Mouse (Mus musculus) gastrocnemius, adult 2 months (tissue): Measurements from ENCODE around the gene Pgghg. TPM values are rescaled to one million over a fixed set of nuclear protein-coding genes. Genes with fewer than 3 reads are reported as not detected.

ENCODE experiments used
- DNase-seq: peaks from one replicate; pipeline ENCODE4 v3.0.0; 2022
- H3K27ac ChIP-seq: fragments of 200-600 bp; 2 replicates; pipeline ENCODE4 v1.8.1; 2022; ENCODE audit warnings: mild to moderate bottlenecking
- H3K4me3 ChIP-seq: fragments of 200-600 bp; 2 replicates; pipeline ENCODE4 v1.8.1; 2022; ENCODE audit warnings: mild to moderate bottlenecking, moderate library complexity
- CTCF ChIP-seq: fragments of 200-600 bp; IDR thresholded peaks from 2 replicates; pipeline ENCODE4 v1.8.1; 2022; ENCODE audit warnings: antibody characterized with exemption, mild to moderate bottlenecking, moderate library complexity
- intact Hi-C: fragments of 180-260 bp; cut with DNase I; formaldehyde crosslinking; loops from one replicate; pipeline ENCODE4 v1.15.1; 2025
- long read RNA-seq, 2 experiments: library from polyadenylated mRNA; stranded (forward); transcript quantifications; one replicate each; pipeline ENCODE4 v2.0.0; 2021
- total RNA-seq, 2 experiments: library from RNA; stranded (reverse); gene quantifications; 2 replicates each; pipeline ENCODE4 v1.2.3; 2021

The Pgghg gene
- total RNA-seq, result 1 to 10 TPM; 3.8 to 5.6 TPM
- long read RNA-seq, experiment 1, partial matches to known transcripts, result 5 of 7 reads
- long read RNA-seq, experiment 1, other reads (novel, unspliced or antisense), result 1 of 7 reads
- long read RNA-seq, experiment 2, partial matches to known transcripts, result 2 of 5 reads
- long read RNA-seq, experiment 2, other reads (novel, unspliced or antisense), result 0 of 5 reads

- DNase-seq, result peak; percentile 92
- TF ChIP-seq CTCF, result peak; percentile 91
- intact Hi-C loops, result loop anchor here (2.0 kb wide), 1 partner anchor 69 kb away; the partner anchor contains the start of gene Ifitm3
- peak within 1 kb of the TSS; percentile 97 for H3K27ac ChIP-seq
- H3K4me3 ChIP-seq, result peak within 1 kb of the TSS; percentile 80
Measured at GRCm38 (mm10) chr7:140941222-140942051, at the start of gene Pgghg. TSS of gene Pgghg (plus strand) at chr7:140941391.

GRCm38 (mm10) chr7:140894031-140894430 is 47.2 kb upstream of the Pgghg start:
- H3K27ac ChIP-seq, result no peak overlapping the region
- intact Hi-C loops, result no loop called here
- DNase-seq, result no peak
- H3K4me3 ChIP-seq, result no peak overlapping the region
- TF ChIP-seq CTCF, result no peak

- Histone ChIP-seq H3K4me3 (no peak overlapping the region), H3K27ac (no peak overlapping the region)
- intact Hi-C loops, result no loop called here
- TF ChIP-seq CTCF, result no peak
- DNase-seq, result no peak
Measured at GRCm38 (mm10) chr7:140894611-140895010, 46.6 kb upstream of the Pgghg start.

- intact Hi-C loops, result no loop called here
- TF ChIP-seq CTCF, result no peak
- peak overlapping the region; percentile 75 for H3K4me3 ChIP-seq
- no peak for DNase-seq
- peak overlapping the region; percentile 97 for H3K27ac ChIP-seq
Measured at GRCm38 (mm10) chr7:140897863-140898262, 43.3 kb upstream of the Pgghg start.

- no peak for TF ChIP-seq CTCF
- intact Hi-C loops, result no loop called here
- Histone ChIP-seq H3K4me3 (peak overlapping the region; percentile 75), H3K27ac (peak overlapping the region; percentile 97)
- peak; percentile 45 for DNase-seq
Measured at GRCm38 (mm10) chr7:140899121-140899520, 42.1 kb upstream of the Pgghg start.

GRCm38 (mm10) chr7:140900220-140900619 is 41.0 kb upstream of the Pgghg start, which contains the start of gene Cox8b:
TSS of gene Cox8b (minus strand) at chr7:140900446.
- DNase-seq, result peak; percentile 87
- no peak for TF ChIP-seq CTCF
- H3K27ac ChIP-seq, result peak within 1 kb of the TSS; percentile 97
- intact Hi-C loops, result loop anchor here (5.0 kb wide), 1 partner anchor 272 kb away; the partner anchor contains the start of gene Rnh1
- H3K4me3 ChIP-seq, result peak within 1 kb of the TSS; percentile 75

- Histone ChIP-seq H3K4me3 (peak overlapping the region; percentile 4; the same call in 1 of the 2 replicates), H3K27ac (peak overlapping the region; percentile 97)
- TF ChIP-seq CTCF, result no peak
- intact Hi-C loops, result loop anchor here (2.0 to 5.0 kb wide), 3 partner anchors 21 to 270 kb away; partner anchors contain the start of genes Bet1l, Gm45785, Psmd13 and Ric8a
- DNase-seq, result peak; percentile 90
Measured at GRCm38 (mm10) chr7:140902036-140902875, 38.9 kb upstream of the Pgghg start.

GRCm38 (mm10) chr7:140903212-140903611 is 38.0 kb upstream of the Pgghg start:
- no peak overlapping the region for H3K4me3 ChIP-seq
- intact Hi-C loops, result loop anchor here (1.0 to 5.0 kb wide), 4 partner anchors 22 to 269 kb away; partner anchors contain the start of genes Bet1l, Gm45785, Psmd13 and Ric8a
- peak overlapping the region; percentile 97 for H3K27ac ChIP-seq
- peak; percentile 84 for DNase-seq
- TF ChIP-seq CTCF, result peak; percentile 97

- Histone ChIP-seq H3K27ac (no peak overlapping the region), H3K4me3 (no peak overlapping the region)
- DNase-seq, result no peak
- intact Hi-C loops, result loop anchor here (2.0 to 5.0 kb wide), 2 partner anchors 53 to 102 kb away; no protein-coding TSS in a partner anchor
- no peak for TF ChIP-seq CTCF
Measured at GRCm38 (mm10) chr7:140905642-140906081, 35.5 kb upstream of the Pgghg start.

- intact Hi-C loops, result loop anchor here (2.0 to 5.0 kb wide), 2 partner anchors 52 to 100 kb away; no protein-coding TSS in a partner anchor
- Histone ChIP-seq H3K4me3 (no peak overlapping the region), H3K27ac (no peak overlapping the region)
- no peak for DNase-seq
- no peak for TF ChIP-seq CTCF
Measured at GRCm38 (mm10) chr7:140907131-140907530, 34.1 kb upstream of the Pgghg start.

- no peak overlapping the region for H3K27ac ChIP-seq
- intact Hi-C loops, result loop anchor here (1.0 to 5.0 kb wide), 3 partner anchors 51 to 141 kb away; no protein-coding TSS in a partner anchor
- no peak overlapping the region for H3K4me3 ChIP-seq
- TF ChIP-seq CTCF, result peak; percentile 37
- no peak for DNase-seq
Measured at GRCm38 (mm10) chr7:140907697-140908096, 33.5 kb upstream of the Pgghg start.

GRCm38 (mm10) chr7:140908181-140908580 is 33.0 kb upstream of the Pgghg start:
- no peak for TF ChIP-seq CTCF
- DNase-seq, result no peak
- Histone ChIP-seq H3K27ac (no peak overlapping the region; the same call in 1 of the 2 replicates), H3K4me3 (no peak overlapping the region; the same call in 1 of the 2 replicates)
- intact Hi-C loops, result loop anchor here (1.0 to 5.0 kb wide), 2 partner anchors 99 to 140 kb away; no protein-coding TSS in a partner anchor
